Mouse (Mus musculus) olfactory bulb, adult 2 months (tissue): Measurements from ENCODE around the gene Pafah1b1.

ENCODE experiments used
- CTCF ChIP-seq: fragments of 200-500 bp; IDR thresholded peaks from 2 replicates; pipeline ENCODE4 v1.5.1; 2012; ENCODE audit warnings: low read depth, mild to moderate bottlenecking, low read length, moderate library complexity; ENCODE audit not compliant: insufficient read depth
- POLR2A ChIP-seq: fragments of 200-500 bp; IDR thresholded peaks from 2 replicates; pipeline ENCODE4 v1.6.1; 2012; ENCODE audit warnings: mild to moderate bottlenecking, low read depth, low read length, moderate library complexity; ENCODE audit not compliant: insufficient read depth

- no peak for TF ChIP-seq CTCF
- TF ChIP-seq POLR2A, result no peak
These were observed 26.3 kb upstream of the Pafah1b1 start for GRCm38 (mm10) chr11:74750662-74751351.
